Mouse (Mus musculus): ENCODE measurements at regions not wholly inside any gene's neighbourhood (a gene's known extent, or its start where the extent isn't known, plus 50 kb on each side); places are given as distances from the start of the nearest gene placed in this dataset.
"Not testable (repeated sequence)": the region's sequence is repeated elsewhere in the genome, so short reads cannot be mapped to it uniquely, and the experiment has no call there.

DNA sequence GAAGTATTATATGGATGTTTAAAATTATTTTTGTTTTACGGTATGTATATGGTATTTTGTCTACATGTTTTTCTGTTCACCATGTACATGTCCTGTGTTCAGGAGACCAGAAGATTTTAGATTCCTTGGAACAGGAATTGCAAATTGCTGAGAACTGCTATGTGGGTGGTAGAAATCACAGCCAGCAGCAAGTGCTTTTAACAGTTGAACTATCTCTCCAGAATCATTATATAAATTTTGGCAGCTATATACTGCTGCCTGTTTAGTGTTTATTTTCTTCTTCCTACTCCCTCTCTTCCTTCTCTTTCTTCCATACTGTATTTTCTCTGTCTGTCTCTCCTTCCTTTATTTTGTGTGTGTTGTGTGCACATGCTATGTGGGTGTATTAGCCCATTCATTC lies 834.3 kb downstream of the Crisp4 start:
- not testable (repeated sequence) for H3K4me2 ChIP-seq (ENCODE audit: low read depth, low read length); H3K4me1 ChIP-seq (replicated peaks; ENCODE audit: control insufficient read depth, insufficient read depth, low read length); ATAC-seq (ENCODE audit: low read depth); H3K4me3 ChIP-seq (ENCODE audit: low read length); H3K9ac ChIP-seq (ENCODE audit: low read length); H3K9me3 ChIP-seq (ENCODE audit: control insufficient read depth, low read length); H3K27ac ChIP-seq (ENCODE audit: low read length); H3K36me3 ChIP-seq (ENCODE audit: control insufficient read depth, insufficient read depth, low read length); H3K27me3 ChIP-seq (ENCODE audit: control insufficient read depth, insufficient read depth, low read depth, low read length)
- WGBS: 92% methylated on average over 1 of the region's 1 CpGs

GRCm38 (mm10) chr1:17309928-17310327 lies 835.8 kb downstream of the Crisp4 start:
- H3K9ac ChIP-seq (ENCODE audit: low read length); H3K27me3 ChIP-seq (ENCODE audit: control insufficient read depth, insufficient read depth, low read depth, low read length); ATAC-seq (ENCODE audit: low read depth); H3K4me3 ChIP-seq (ENCODE audit: low read length); H3K4me2 ChIP-seq (ENCODE audit: low read depth, low read length); H3K9me3 ChIP-seq (ENCODE audit: control insufficient read depth, low read length); H3K27ac ChIP-seq (ENCODE audit: low read length); H3K36me3 ChIP-seq (ENCODE audit: control insufficient read depth, insufficient read depth, low read length); H3K4me1 ChIP-seq (replicated peaks; ENCODE audit: control insufficient read depth, insufficient read depth, low read length): not testable (repeated sequence)

Measured in lung, embryonic 16.5 days (tissue).